Mouse (Mus musculus): ENCODE measurements at regions not wholly inside any gene's neighbourhood (a gene's known extent, or its start where the extent isn't known, plus 50 kb on each side); places are given as distances from the start of the nearest gene placed in this dataset.

DNA sequence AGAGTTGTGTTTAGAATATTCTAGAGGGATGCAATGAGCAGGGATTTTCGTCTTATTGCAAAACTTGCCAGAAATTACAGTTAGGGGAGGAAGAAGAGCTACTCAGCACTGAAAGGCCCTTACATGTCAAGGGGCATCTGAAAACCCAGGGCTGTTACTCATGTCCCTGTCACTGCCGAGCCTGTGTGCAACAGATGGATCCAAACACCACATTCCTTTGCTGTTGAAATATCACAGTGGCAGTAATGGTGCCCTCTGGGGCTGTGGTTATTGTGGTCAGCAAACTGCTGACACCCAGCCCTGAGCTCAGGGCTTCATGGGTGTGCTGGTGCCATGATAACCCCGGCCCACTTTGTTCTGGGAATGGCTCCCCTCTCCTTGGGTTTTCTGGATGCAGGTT lies 114.3 kb upstream of the Ercc6l2 start:
- no peak for ATAC-seq (ENCODE audit: insufficient number of reproducible peaks, insufficient read depth, low FRiP score, low TSS enrichment, low read depth)
- peak overlapping the region; percentile 87 for H3K27ac ChIP-seq

DNA sequence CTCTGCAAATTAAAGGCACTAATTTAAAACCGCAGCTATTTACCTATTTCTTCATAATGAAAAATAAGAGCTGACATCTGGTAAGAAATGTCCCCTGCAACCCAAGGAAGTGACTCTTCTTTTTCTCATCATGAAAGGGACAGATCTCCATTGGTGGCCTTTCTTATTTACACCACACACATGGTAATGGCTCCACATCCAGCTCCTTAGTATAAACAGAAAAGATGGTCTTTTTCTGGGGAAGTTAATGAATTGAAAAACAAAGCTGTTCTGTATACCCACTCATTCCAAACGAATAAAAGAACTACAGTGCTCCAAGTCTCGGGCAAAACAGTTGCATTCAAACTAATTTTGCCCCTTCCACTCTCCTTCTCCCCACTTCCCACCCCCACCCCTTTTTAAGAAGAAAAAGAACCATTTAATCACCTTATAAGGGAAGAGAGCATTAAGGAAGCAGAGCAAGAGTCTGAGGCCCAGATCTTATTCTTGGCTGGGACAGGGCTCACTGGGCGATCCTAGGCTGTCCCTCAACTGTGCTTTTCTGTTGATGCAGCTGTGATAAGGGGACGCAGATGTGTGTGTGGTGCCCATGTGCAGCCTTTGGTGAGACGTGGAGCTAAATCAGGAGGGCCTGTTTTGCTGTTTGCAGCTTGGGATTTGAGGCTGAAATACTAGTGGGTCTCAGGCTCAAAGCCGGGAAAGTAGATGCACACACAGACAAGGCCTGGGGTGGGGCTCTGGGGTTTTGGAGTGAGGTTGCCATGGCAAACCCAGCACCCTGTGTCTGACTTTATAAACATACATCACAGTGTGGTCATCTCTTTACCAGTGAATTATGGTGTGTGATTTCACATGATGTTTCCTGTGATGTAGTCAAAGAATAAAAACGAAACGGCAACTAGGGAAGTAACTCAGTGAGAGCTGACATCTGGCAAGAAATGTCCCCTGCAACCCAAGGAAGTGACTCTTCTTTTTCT lies 113.6 kb upstream of the Ercc6l2 start:
- Histone ChIP-seq H3K27ac (peak overlapping the region; percentile 87), H3K27me3 (no peaks in the 10 kb centered on the region), H3K4me1 (peaks cover 20% of the 10 kb centered on the region), H3K36me3 (no peaks in the 10 kb centered on the region), H3K4me2 (peak overlapping the region; percentile 7; the same call in 1 of the 2 replicates), H3K9me3 (no peaks in the 10 kb centered on the region), H3K9ac (no peak overlapping the region), H3K4me3 (no peak overlapping the region)
- WGBS = 29% methylated on average over 9 of the region's 9 CpGs
- peak; percentile 30; the same call in 1 of the 2 replicates for ATAC-seq (ENCODE audit: insufficient number of reproducible peaks, insufficient read depth, low FRiP score, low TSS enrichment, low read depth)

More for the DNA sequence above, 114.3 kb upstream of the Ercc6l2 start:
- no peak overlapping the region for H3K4me3 ChIP-seq
- no peak overlapping the region for H3K4me2 ChIP-seq
- H3K36me3 ChIP-seq = no peaks in the 10 kb centered on the region
- H3K27me3 ChIP-seq = no peaks in the 10 kb centered on the region
- H3K4me1 ChIP-seq = peaks cover 20% of the 10 kb centered on the region
- 38% methylated on average over 3 of the region's 3 CpGs for WGBS
- no peaks in the 10 kb centered on the region for H3K9me3 ChIP-seq
- no peak overlapping the region for H3K9ac ChIP-seq

GRCm38 (mm10) chr13:63708567-63708966 lies 106.5 kb upstream of the Ercc6l2 start:
- 83% methylated on average over 2 of the region's 2 CpGs for WGBS
- H3K4me3 ChIP-seq = no peak overlapping the region
- H3K9ac ChIP-seq = no peak overlapping the region
- peaks cover 5% of the 10 kb centered on the region; the same call in 1 of the 2 replicates for H3K4me1 ChIP-seq
- no peak overlapping the region for H3K4me2 ChIP-seq
- peaks cover 2% of the 10 kb centered on the region; the same call in 1 of the 2 replicates for H3K9me3 ChIP-seq
- ATAC-seq (ENCODE audit: insufficient number of reproducible peaks, insufficient read depth, low FRiP score, low TSS enrichment, low read depth) = no peak
- H3K27me3 ChIP-seq = no peaks in the 10 kb centered on the region
- no peaks in the 10 kb centered on the region for H3K36me3 ChIP-seq
- H3K27ac ChIP-seq = no peak overlapping the region

DNA sequence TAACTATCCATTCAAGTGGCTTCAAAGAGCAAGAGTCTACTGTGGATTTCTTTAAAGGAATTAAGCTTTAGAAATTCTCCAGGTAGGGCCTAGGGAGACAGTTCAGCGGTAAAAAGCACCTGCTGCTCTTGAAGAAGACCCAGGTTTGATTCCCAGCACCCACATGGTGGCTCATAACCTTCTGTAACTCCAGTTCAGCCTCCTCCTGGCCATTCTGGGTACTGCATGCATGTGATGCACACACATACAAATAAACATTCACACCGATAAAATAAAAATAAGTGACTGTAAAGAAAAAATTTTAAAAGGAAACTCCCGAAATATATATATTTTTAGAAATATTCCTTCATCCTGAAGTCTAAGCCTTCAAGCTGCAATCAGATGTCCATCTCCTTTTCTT lies 101.9 kb upstream of the Ercc6l2 start:
- Histone ChIP-seq H3K9ac (no peak overlapping the region), H3K36me3 (no peaks in the 10 kb centered on the region), H3K27ac (no peak overlapping the region), H3K4me2 (no peak overlapping the region), H3K4me3 (no peak overlapping the region), H3K9me3 (peaks cover 2% of the 10 kb centered on the region; the same call in 1 of the 2 replicates), H3K4me1 (no peaks in the 10 kb centered on the region), H3K27me3 (no peaks in the 10 kb centered on the region)
- no peak for ATAC-seq (ENCODE audit: insufficient number of reproducible peaks, insufficient read depth, low FRiP score, low TSS enrichment, low read depth)
- 87% methylated on average over 3 of the region's 3 CpGs for WGBS

- no peaks in the 10 kb centered on the region for H3K27me3 ChIP-seq
- peaks cover 26% of the 10 kb centered on the region for H3K4me1 ChIP-seq
- H3K36me3 ChIP-seq = no peaks in the 10 kb centered on the region
- H3K9me3 ChIP-seq = peaks cover 2% of the 10 kb centered on the region; the same call in 1 of the 2 replicates
- no peak for ATAC-seq (ENCODE audit: insufficient number of reproducible peaks, insufficient read depth, low FRiP score, low TSS enrichment, low read depth)
- no peak overlapping the region for H3K27ac ChIP-seq
- H3K4me2 ChIP-seq = no peak overlapping the region
- H3K4me3 ChIP-seq = no peak overlapping the region
- WGBS = 92% methylated on average over 1 of the region's 1 CpGs
- no peak overlapping the region for H3K9ac ChIP-seq
Observed at GRCm38 (mm10) chr13:63716498-63716897, 98.5 kb upstream of the Ercc6l2 start.

DNA sequence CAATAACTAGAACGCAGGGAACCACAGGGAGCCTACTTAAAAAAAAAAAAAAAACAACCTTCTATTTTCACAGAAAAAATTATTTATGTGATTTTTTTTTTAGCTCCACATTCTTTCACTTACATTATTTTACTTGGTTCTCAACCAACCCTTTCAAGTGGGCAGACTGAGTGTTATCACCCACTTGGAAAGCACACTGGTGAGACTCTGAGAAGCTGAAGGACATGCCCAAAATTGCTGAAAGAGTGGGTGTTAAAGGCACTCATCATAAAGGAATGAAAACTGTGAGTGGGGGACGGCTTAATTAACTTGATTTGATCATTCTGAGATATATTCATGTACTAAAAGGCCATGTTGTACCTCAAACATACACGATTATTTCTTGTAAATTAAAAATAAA lies 97.8 kb upstream of the Ercc6l2 start:
- WGBS = 78% methylated on average over 3 of the region's 3 CpGs
- Histone ChIP-seq H3K36me3 (no peaks in the 10 kb centered on the region), H3K9me3 (peaks cover 2% of the 10 kb centered on the region; the same call in 1 of the 2 replicates), H3K4me3 (no peak overlapping the region), H3K4me2 (no peak overlapping the region), H3K4me1 (peaks cover 28% of the 10 kb centered on the region), H3K27me3 (no peaks in the 10 kb centered on the region), H3K27ac (no peak overlapping the region), H3K9ac (no peak overlapping the region)
- ATAC-seq (ENCODE audit: insufficient number of reproducible peaks, insufficient read depth, low FRiP score, low TSS enrichment, low read depth) = no peak

DNA sequence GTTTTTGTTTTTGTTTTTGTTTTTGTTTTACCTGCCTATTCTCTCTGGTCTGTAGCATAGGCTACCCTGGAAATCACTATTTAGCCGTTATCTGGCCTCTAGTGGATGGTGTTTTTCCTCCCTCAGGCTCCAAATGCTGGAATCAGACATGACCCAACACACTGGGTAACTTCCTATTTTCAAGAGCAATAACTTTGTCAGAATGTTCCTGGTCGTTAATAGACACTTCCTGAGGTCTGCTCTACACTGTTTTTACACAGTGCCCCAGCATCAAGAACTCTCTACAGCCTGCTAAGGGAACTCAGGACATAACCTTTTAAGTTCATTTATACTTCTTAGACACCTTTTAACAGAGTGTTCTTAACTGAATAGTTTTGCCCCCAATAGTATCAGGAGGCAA lies 96.3 kb upstream of the Ercc6l2 start:
- no peak for ATAC-seq (ENCODE audit: insufficient number of reproducible peaks, insufficient read depth, low FRiP score, low TSS enrichment, low read depth)
- H3K9ac ChIP-seq = no peak overlapping the region
- no peaks in the 10 kb centered on the region for H3K27me3 ChIP-seq
- H3K27ac ChIP-seq = peak overlapping the region; percentile 51
- H3K4me2 ChIP-seq = no peak overlapping the region
- H3K9me3 ChIP-seq = no peaks in the 10 kb centered on the region
- H3K36me3 ChIP-seq = no peaks in the 10 kb centered on the region
- peaks cover 37% of the 10 kb centered on the region for H3K4me1 ChIP-seq
- WGBS = 56% methylated on average over 2 of the region's 2 CpGs
- H3K4me3 ChIP-seq = no peak overlapping the region

DNA sequence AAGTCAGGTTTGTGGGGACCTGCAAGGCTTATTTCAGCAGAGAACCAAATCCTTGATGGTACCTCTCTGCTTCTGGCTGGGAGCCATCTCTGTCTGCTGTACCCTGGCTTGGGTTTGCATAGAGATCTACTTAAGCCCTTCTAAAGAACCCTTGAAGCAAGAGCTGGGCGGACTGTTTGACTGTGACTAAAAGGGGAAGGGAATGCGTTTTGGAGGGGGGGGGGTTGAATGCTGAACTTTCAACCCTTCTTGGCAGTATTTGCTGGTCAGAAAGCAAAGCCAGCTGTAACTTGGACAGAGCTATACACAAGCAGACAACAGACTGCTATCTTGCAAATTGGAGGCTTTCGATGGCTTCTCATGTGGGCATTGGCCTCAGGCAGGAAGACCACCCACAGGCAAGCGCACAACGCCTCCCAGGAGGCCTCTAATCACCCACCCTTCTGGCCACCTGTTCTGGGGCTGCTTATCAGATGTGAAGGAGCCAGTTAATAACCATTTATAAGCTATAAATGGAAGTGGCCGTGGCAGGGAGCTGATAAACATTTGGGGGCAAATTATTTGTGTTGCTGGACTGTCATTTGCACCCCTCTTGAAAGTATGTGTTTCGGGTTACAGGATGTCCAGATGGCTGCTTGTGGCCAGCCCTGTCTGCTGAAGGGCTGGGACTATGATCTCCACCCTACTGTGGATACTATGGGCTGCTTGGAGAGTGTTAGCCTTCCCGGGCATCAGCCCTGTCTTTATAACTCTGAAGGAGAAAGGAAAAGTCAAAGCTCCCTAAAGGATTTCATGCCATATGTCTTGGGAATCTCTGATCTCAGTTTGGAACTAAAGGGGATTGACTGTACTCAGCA lies 95.5 kb upstream of the Ercc6l2 start:
- H3K4me3 ChIP-seq = no peak overlapping the region
- H3K27ac ChIP-seq = peak overlapping the region; percentile 51
- no peak overlapping the region for H3K4me2 ChIP-seq
- H3K27me3 ChIP-seq = no peaks in the 10 kb centered on the region
- peak; percentile 57 for ATAC-seq (ENCODE audit: insufficient number of reproducible peaks, insufficient read depth, low FRiP score, low TSS enrichment, low read depth)
- H3K9me3 ChIP-seq = no peaks in the 10 kb centered on the region
- WGBS = 21% methylated on average over 8 of the region's 8 CpGs
- H3K4me1 ChIP-seq = peaks cover 45% of the 10 kb centered on the region
- H3K9ac ChIP-seq = no peak overlapping the region
- H3K36me3 ChIP-seq = no peaks in the 10 kb centered on the region

DNA sequence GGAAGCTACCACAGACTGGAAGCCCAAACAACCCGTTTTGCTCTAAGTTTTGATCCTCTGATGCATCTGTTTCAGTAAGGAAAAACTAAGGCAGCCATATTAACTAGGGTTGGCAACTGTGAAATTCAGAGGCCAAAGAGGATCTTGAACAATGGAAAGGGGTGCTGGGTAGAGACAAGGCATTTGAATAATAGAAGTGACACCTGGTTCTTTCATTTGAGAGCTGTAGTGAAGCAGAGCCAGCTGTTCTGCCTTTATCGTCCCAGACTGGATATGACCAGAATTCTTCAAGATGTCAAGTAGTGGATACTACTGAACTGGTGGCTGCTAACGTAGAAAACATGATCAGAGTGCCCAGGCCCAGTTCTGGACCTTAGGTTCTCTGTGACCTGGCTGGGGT lies 94.4 kb upstream of the Ercc6l2 start:
- no peaks in the 10 kb centered on the region for H3K9me3 ChIP-seq
- peaks cover 53% of the 10 kb centered on the region for H3K4me1 ChIP-seq
- WGBS = 79% methylated on average over 3 of the region's 3 CpGs
- no peak for ATAC-seq (ENCODE audit: insufficient number of reproducible peaks, insufficient read depth, low FRiP score, low TSS enrichment, low read depth)
- no peak overlapping the region for H3K4me2 ChIP-seq
- no peaks in the 10 kb centered on the region for H3K27me3 ChIP-seq
- H3K27ac ChIP-seq = no peak overlapping the region
- no peak overlapping the region for H3K9ac ChIP-seq
- H3K4me3 ChIP-seq = no peak overlapping the region
- H3K36me3 ChIP-seq = no peaks in the 10 kb centered on the region

DNA sequence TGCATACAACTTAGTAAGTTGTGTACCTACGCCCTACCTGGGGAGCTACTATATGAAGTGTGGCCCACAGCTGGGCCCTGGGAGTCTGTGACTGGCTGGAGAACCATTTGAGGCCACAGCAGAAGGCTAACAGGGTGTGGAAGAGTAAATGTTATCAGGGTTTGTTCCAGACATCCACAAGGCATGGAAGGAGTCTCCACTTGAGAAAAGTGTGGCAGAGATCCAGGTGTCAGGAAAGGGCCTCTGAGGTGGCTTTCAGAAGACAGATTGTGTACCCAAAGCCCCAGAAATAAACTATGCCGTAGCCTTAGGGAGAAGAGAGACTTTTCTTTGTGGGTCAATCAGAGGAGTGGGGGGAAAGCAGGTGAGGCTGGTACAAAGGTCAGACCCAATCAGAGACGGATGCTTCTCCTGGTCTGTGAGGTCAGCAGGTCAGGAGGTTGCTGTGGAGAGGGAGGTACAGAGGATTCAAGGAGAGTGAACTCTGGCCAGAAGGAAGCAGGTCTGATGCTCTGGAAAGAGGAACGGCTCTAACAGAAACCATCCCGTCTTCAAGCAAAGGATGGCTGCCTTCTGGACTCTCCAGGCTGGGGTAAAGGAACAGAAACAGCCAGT lies 93.9 kb upstream of the Ercc6l2 start:
- Histone ChIP-seq H3K4me2 (no peak overlapping the region), H3K4me3 (no peak overlapping the region), H3K9me3 (no peaks in the 10 kb centered on the region), H3K27ac (no peak overlapping the region), H3K4me1 (peaks cover 58% of the 10 kb centered on the region), H3K27me3 (no peaks in the 10 kb centered on the region), H3K9ac (no peak overlapping the region), H3K36me3 (no peaks in the 10 kb centered on the region)
- 58% methylated on average over 5 of the region's 5 CpGs for WGBS
- ATAC-seq (ENCODE audit: insufficient number of reproducible peaks, insufficient read depth, low FRiP score, low TSS enrichment, low read depth) = no peak

DNA sequence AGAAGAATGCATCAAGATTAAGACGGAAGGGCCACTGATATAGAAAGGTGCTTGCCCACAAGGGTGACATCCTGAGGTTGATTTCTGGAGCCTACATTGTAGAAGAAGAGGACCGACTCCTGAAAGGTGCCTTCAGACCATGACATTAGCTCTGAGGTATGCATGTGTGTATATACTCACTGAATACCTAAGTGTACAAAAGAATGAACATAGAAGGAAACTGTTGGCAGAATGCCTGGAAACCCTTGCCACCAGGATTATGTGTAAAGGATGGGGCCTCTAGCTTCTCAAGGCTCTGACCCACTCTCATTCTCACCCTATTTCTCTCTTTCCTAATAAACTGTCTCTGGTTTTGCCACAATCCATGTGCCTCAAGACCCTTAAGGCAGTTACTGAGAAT lies 90.7 kb upstream of the Ercc6l2 start:
- 76% methylated on average over 2 of the region's 2 CpGs for WGBS
- H3K9ac ChIP-seq = no peak overlapping the region
- no peak for ATAC-seq (ENCODE audit: insufficient number of reproducible peaks, insufficient read depth, low FRiP score, low TSS enrichment, low read depth)
- no peak overlapping the region for H3K4me2 ChIP-seq
- H3K9me3 ChIP-seq = no peaks in the 10 kb centered on the region
- peaks cover 58% of the 10 kb centered on the region for H3K4me1 ChIP-seq
- H3K36me3 ChIP-seq = no peaks in the 10 kb centered on the region
- H3K27me3 ChIP-seq = no peaks in the 10 kb centered on the region
- H3K4me3 ChIP-seq = no peak overlapping the region
- no peak overlapping the region for H3K27ac ChIP-seq
